Mouse (Mus musculus) heart, postnatal 10 days (tissue): ENCODE results near the gene Vopp1. TPM values are rescaled to one million over a fixed set of nuclear protein-coding genes. Genes with fewer than 3 reads are reported as not detected.

Experiments
- DNase-seq, 2 experiments: peaks; one replicate each; pipeline ENCODE4 v3.0.0; 2021
- intact Hi-C: fragments of 180-260 bp; cut with DNase I; formaldehyde crosslinking; loops from one replicate; pipeline ENCODE4 v1.15.1; 2025
- total RNA-seq, 2 experiments: library from RNA; stranded (reverse); gene quantifications; 2 replicates each; pipeline ENCODE4 v1.2.3; 2021

The Vopp1 gene
- total RNA-seq, 2 experiments from 2014 or later: 21.1 to 25.3 TPM

DNA sequence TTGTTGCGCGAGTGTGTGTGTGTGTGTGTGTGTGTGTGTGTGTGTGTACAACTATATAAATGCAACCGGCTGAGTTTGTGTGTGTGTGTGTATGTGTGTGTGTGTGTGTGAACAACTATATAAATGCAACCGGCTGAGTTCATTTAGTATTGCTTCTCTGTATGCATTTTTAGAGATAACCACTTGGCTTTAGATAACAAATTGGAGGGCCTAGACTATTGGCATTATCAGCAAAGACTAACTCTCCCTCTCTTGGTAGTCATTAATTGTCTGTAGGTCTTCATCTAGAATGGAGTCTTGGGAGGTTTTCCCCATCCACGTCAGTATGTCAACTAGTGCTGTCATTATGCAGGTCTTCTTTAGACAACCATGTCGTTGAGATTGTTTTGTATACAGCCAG is 37.6 kb downstream of the Vopp1 start:
- no peak for DNase-seq
- intact Hi-C loops: no loop called here

- DNase-seq: no peak
- intact Hi-C loops: no loop called here
Measured at GRCm38 (mm10) chr6:57784251-57784650, 40.7 kb downstream of the Vopp1 start.

GRCm38 (mm10) chr6:57782658-57783057 is 42.3 kb downstream of the Vopp1 start:
- DNase-seq: no peak
- intact Hi-C loops: no loop called here

GRCm38 (mm10) chr6:57780359-57780758 is 44.6 kb downstream of the Vopp1 start:
- no peak for DNase-seq
- intact Hi-C loops: no loop called here

DNA sequence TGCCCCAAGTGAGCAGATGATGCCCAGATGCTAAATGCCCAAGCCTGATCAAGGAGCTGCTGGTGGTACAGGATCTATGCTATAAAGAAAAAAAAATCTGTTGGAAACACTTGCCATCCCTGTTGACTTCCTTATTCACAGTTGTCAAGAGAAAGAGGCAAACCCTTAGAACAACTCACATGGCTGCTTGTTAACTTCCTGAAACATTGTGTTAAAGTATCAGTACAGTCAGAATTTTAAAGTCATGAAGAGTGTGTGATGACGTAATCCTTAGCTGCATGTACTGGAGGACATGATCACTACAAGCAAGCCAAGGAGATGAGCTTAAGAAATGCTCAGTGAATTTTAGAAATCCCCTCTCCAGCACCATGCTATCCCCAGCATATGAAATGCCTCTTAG is 51.2 kb downstream of the Vopp1 start:
- DNase-seq: no peak
- intact Hi-C loops: no loop called here

GRCm38 (mm10) chr6:57770467-57771190 is 54.3 kb downstream of the Vopp1 start:
- intact Hi-C loops: no loop called here
- no peak for DNase-seq

DNA sequence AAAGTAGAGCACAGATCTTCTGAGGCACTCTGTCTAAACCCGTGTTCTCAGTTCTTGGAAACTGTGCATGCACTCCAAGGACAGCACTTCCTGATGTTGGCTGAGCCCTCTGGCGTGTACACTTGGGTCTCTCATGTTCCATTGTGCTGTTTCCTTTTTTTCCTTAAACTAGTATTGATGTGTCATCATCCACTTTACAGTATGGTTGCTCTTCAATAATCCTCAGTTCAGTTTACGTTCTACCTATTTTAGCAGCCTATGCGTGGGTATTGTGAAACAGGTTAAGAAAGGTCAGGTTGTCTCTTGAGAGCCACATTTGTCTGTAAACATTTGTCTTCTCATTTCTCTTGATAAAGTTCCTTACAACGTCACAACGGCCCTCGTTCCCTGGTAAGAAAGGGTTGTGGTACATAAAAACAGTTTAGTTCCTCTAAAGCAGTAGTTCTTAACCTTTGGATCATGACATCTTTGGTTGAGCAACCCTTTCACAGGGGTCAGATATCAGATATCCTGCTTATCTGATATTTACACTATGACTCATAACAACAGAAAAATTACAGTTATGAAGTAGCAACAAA is 55.9 kb downstream of the Vopp1 start:
- DNase-seq: no peak
- intact Hi-C loops: no loop called here

GRCm38 (mm10) chr6:57767112-57767868 is 57.7 kb downstream of the Vopp1 start:
- no peak for DNase-seq
- intact Hi-C loops: no loop called here

DNA sequence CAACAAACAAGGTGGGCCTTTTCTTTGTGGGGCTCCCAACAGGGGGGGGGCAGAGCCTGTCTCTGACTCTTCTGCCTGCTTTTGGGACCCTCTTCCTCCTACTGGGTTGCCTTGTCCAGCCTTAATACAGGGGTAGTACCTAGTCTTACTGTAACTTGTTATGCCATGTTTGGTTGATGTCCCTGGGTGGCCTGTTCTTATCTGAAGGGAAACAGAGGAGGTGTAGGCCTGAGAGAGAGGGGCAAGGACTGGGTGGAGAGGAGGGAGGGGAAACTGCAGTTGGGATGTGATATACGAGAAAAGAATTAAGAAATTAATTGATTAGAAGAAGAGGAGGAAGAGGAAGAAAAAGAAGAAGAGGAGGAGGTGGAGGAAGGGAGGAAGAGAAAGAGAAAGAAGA is 58.7 kb downstream of the Vopp1 start:
- no peak for DNase-seq
- intact Hi-C loops: no loop called here

GRCm38 (mm10) chr6:57765095-57765878 is 59.7 kb downstream of the Vopp1 start:
- intact Hi-C loops: no loop called here
- peak; percentile 9 to 16 for DNase-seq

DNA sequence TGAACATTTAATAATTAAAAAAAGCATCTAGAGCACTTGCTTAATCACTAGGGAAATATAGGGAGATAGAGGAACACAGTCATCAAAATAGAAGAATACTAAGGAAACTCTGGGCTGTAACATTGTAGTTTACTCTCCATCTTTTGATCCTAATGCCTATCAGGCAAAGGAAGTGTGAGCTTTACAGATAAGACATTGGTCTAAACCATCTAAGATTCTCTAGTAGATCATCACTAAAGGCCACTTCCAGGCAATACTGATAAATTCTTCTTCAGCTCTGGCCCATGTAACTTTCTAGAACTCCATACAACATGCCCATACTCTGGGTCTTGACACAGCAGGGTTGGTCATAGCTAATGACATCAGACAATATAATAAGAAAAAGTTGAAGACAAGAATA is 61.9 kb downstream of the Vopp1 start:
- intact Hi-C loops: no loop called here
- DNase-seq: no peak

- intact Hi-C loops: no loop called here
- DNase-seq: no peak
Measured at GRCm38 (mm10) chr6:57753962-57754759, 70.8 kb downstream of the Vopp1 start.

GRCm38 (mm10) chr6:57745748-57746129 is 79.2 kb downstream of the Vopp1 start:
- DNase-seq: no peak
- intact Hi-C loops: no loop called here

DNA sequence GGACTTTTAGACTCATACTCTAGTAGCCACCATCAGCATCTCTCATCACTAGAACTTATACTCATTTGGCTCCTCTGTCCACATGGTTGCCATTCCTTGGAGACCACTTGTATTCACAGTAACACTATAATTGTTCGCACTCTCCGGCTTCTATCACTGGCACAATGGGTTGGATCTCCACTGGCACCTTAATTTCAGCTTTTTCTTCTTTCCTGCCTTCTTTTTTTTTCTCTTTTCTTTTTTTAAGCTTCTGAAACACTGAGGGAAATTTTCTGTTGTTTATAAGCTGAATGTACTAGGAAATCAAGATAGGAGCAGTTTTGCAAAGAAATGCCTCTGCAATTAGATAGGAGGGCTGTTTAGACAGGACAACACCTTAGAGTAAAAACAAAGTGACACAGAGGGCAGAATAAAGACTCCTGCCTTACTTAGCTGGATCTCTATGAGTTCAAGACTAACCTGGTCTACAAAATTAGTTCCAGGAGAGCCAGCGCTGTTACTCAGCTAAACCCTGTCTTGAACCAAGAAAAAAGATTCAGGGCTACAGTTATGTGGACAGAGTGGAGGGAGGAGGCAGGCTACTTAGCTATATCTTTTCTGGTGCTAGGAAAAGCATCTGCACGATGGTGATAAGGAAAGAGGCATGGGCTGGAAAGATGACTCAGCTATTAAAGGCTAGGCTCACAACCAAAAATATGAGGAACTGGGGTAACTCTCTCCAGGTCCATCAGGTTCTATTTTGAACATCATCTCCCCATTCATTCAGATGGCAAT is 79.8 kb downstream of the Vopp1 start:
- intact Hi-C loops: no loop called here

GRCm38 (mm10) chr6:57744123-57744522 is 80.8 kb downstream of the Vopp1 start:
- no peak for DNase-seq
- intact Hi-C loops: no loop called here

More for the DNA sequence above, 79.8 kb downstream of the Vopp1 start:
- DNase-seq: no peak

DNA sequence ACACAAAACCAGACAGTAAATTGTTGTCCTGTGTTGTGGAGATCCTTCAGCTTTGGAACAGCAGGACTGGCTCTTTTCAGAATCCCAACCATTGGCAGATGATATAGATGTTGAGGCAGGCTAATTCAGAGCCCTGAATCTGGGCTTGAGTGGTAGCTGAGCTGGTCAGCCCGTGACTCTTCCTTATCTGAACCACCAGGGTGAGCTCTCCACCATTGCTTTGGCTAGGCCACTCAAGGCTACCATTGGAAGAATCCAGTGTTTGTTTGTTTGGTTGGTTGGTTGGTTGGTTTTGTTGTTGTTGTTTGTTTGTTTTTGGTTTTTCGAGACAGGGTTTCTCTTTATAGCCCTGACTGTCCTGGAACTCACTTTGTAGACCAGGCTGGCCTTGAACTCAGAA is 81.6 kb downstream of the Vopp1 start:
- peak; percentile 6 to 12 for DNase-seq
- intact Hi-C loops: loop anchor here (2.0 kb wide), 1 partner anchor 115 kb away; no protein-coding TSS in a partner anchor

- intact Hi-C loops: loop anchor here (2.0 kb wide), 1 partner anchor 116 kb away; no protein-coding TSS in a partner anchor
- no peak for DNase-seq
Measured at GRCm38 (mm10) chr6:57742749-57743148, 82.2 kb downstream of the Vopp1 start.

- intact Hi-C loops: no loop called here
- DNase-seq: no peak
Measured at GRCm38 (mm10) chr6:57721347-57721746, 103.6 kb downstream of the Vopp1 start.

GRCm38 (mm10) chr6:57711726-57712125 is 113.2 kb downstream of the Vopp1 start:
- intact Hi-C loops: no loop called here
- no peak for DNase-seq
